Mouse (Mus musculus): ENCODE data around the gene Pcbp3.

- TF ChIP-seq PAX5 (IDR thresholded peaks at IDR 0.05; ENCODE audit: low read length) (no peak), HCFC1 (IDR thresholded peaks at IDR 0.05; ENCODE audit: low read depth, low read length) (no peak), MAFK (IDR thresholded peaks at IDR 0.05; ENCODE audit: insufficient replicate concordance, low read length) (no peak), CTCF (conservative IDR thresholded peaks at IDR 0.05 in 1 of 2, IDR thresholded peaks at IDR 0.05 in 1 of 2; ENCODE audit: low read depth in 2 of 2, low read length in 2 of 2) (no peak), NELFE (IDR thresholded peaks at IDR 0.05; ENCODE audit: low read depth, low read length) (no peak), EP300 (IDR thresholded peaks at IDR 0.05; ENCODE audit: low read length) (no peak), UBTF (IDR thresholded peaks at IDR 0.05; ENCODE audit: low read depth, low read length) (no peak), USF1 (IDR thresholded peaks at IDR 0.05; ENCODE audit: low read depth, low read length) (no peak), KAT2A (IDR thresholded peaks at IDR 0.05; ENCODE audit: insufficient replicate concordance, low read length) (no peak), RAD21 (IDR thresholded peaks at IDR 0.05; ENCODE audit: low read depth, low read length) (no peak), JUN (IDR thresholded peaks at IDR 0.05; ENCODE audit: insufficient read depth, low read depth, low read length) (no peak), POLR2A (IDR thresholded peaks at IDR 0.05; ENCODE audit: low read depth, low read length) (no peak), USF2 (conservative IDR thresholded peaks at IDR 0.05; ENCODE audit: low read depth, low read length) (no peak)
Measured at GRCm38 (mm10) chr10:76970974-76971373, 9.3 kb upstream of the Pcbp3 start.

Measured in CH12.LX (cell line).